Mouse (Mus musculus) thymus, adult 2 months (tissue): ENCODE data around the gene Spata45.

Source experiments
- CTCF ChIP-seq: fragments of 200-500 bp; IDR thresholded peaks from 2 replicates; pipeline ENCODE4 v1.5.1; 2012; ENCODE audit warnings: mild to moderate bottlenecking, control low read depth, low read length, moderate library complexity, borderline replicate concordance; ENCODE audit not compliant: control insufficient read depth, poor library complexity, insufficient read depth; ENCODE audit errors: extremely low read depth
- POLR2A ChIP-seq: fragments of 200-500 bp; IDR thresholded peaks from 2 replicates; pipeline ENCODE4 v1.6.1; 2012; ENCODE audit warnings: mild to moderate bottlenecking, low read length, control low read depth, moderate library complexity; ENCODE audit not compliant: control insufficient read depth, poor library complexity, insufficient read depth; ENCODE audit errors: extremely low read depth

DNA sequence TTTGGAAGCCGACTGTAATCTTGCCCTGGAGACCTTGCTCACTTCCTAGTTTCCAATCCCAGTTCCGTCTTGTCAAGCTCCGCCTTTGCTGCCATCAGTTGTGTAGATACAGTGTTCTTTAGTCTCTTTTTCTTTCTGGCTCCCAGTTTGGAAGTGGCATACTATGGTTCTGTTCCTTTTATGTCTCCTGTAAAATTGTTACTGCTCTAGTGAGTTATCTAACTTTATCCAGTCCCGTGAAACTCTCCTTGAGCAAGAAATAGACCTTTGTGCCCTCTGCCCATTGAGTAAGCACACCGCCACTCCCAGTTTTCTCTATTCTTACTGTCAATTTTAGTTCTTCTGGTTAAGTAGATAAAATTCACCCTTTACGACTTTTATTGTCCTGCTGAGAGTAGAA, 35.2 kb downstream of the Spata45 start:
- no peak for TF ChIP-seq POLR2A
- no peak for TF ChIP-seq CTCF
